In genomic region chr7:138514171-138514570, GRCm38 (mm10) we compare ENCODE assay signal across 19 mouse cellular contexts.
"Had no signal": no experiment of that assay in that cellular context is flagged by ENCODE, and none has a peak within 500 bp of the region (broad histone marks: within the 10 kb centered on the region; RNA-seq: fewer than 3 reads in every experiment).

No protein-coding gene starts in this region.

- ATAC-seq: midbrain, embryonic 16.5 days had no signal

- H3K4me1 ChIP-seq: midbrain, embryonic 10.5 days; midbrain, embryonic 12.5 days; neural tube, embryonic 13.5 days; neural tube, embryonic 15.5 days had no signal

- H3K9me3 ChIP-seq: midbrain, embryonic 10.5 days; midbrain, embryonic 12.5 days; neural tube, embryonic 13.5 days; neural tube, embryonic 15.5 days had no signal

- H3K4me3 ChIP-seq: midbrain, embryonic 10.5 days; midbrain, embryonic 12.5 days; myocyte; neural tube, embryonic 13.5 days; neural tube, embryonic 15.5 days had no signal

- H3K9ac ChIP-seq: lung, embryonic 14.5 days; midbrain, embryonic 12.5 days; neural tube, embryonic 13.5 days; neural tube, embryonic 15.5 days had no signal

- H3K36me3 ChIP-seq: midbrain, embryonic 10.5 days; midbrain, embryonic 12.5 days; neural tube, embryonic 13.5 days; neural tube, embryonic 15.5 days had no signal

- DNase-seq: lung, adult 18-20 months; lung, embryonic 14.5 days; lung, postnatal 10 days; lung, postnatal 4 days; midbrain, embryonic 14.5 days; retina, postnatal 1 day; right cerebral cortex, adult 18-20 months; right cerebral cortex, postnatal 25 days; right cerebral cortex, postnatal 4 days; spleen, adult 18-20 months; thymus, adult 18-20 months; thymus, postnatal 14 days; thymus, postnatal 36 days had no signal

- H3K4me2 ChIP-seq: lung, embryonic 14.5 days; midbrain, embryonic 12.5 days; neural tube, embryonic 13.5 days; neural tube, embryonic 15.5 days had no signal

- H3K27ac ChIP-seq: midbrain, embryonic 10.5 days; midbrain, embryonic 12.5 days; neural tube, embryonic 13.5 days; neural tube, embryonic 15.5 days had no signal

- H3K27me3 ChIP-seq: midbrain, embryonic 12.5 days; neural tube, embryonic 13.5 days; neural tube, embryonic 15.5 days had no signal
